Mouse (Mus musculus) liver, postnatal 0 days (tissue): ENCODE data around the gene Gm39115.

Experiments
- CTCF ChIP-seq: sonication (generic); IDR thresholded peaks from 2 replicates; pipeline ENCODE4 v1.5.1; 2016; ENCODE audit warnings: antibody characterized with exemption, low read depth
- EP300 ChIP-seq: IDR thresholded peaks from 2 replicates; pipeline ENCODE4 v1.6.1; 2016; ENCODE audit warnings: antibody characterized with exemption, low read depth, mild to moderate bottlenecking

- TF ChIP-seq EP300 = no peak
- TF ChIP-seq CTCF = no peak
These were observed 42.8 kb downstream of the Gm39115 start for GRCm38 (mm10) chr7:142092991-142093390.
